Mouse (Mus musculus): Measurements from ENCODE around the gene Cntn1. TPM values are rescaled to one million over a fixed set of nuclear protein-coding genes. Genes with fewer than 3 reads are reported as not detected.

Cntn1 gene
- 15.0 and 17.9 TPM in 2 replicates for polyA plus RNA-seq (2016; fragmentation: Nextera tagmentation; extraction: Ambion mirVana)

GRCm38 (mm10) chr15:92050996-92051352 lies at the start of gene Cntn1:
Gene Cntn1 (plus strand): TSS chr15:92051165.
- ATAC-seq (ENCODE audit: low FRiP score, low read depth) = peak; percentile 99
- peak within 1 kb of the TSS; percentile 62 for H3K4me3 ChIP-seq
- no peaks in the 10 kb centered on the region for H3K36me3 ChIP-seq
- H3K4me2 ChIP-seq (replicated peaks) = peak within 1 kb of the TSS; percentile 99
- under 1% methylated on average over 17 of the region's 17 CpGs for WGBS
- 0 out of 2 replicates have a peak within 1 kb of the TSS, but pooled peaks have one; percentile 46 for H3K27ac ChIP-seq
- H3K9me3 ChIP-seq = no peaks in the 10 kb centered on the region
- 0 out of 2 replicates have a peak, but pooled peaks cover 12% of the 10 kb centered on the region for H3K4me1 ChIP-seq
- H3K9ac ChIP-seq = peak within 1 kb of the TSS; percentile 65
- 0 out of 2 replicates have a peak, but pooled peaks cover 3% of the 10 kb centered on the region for H3K27me3 ChIP-seq (replicated peaks)

DNA sequence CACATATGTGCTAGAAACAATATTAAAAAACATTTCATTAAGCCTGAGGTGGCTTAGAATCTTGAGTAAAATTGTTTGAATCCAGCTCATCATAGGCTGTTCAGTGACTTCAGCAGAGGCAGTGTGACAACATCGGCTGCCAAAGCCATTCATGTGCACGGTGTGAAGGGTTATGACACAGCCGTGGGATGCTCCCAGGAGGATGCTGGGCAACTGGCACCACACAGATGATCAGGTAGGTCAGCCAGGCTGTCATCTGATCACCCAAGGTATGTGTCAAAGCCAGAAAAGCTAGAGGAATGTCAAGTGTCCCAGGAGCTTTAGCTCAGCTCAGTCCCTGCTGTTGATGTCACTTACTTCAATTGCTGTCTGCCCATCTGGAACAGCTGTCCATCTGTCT lies 49.5 kb upstream of the Cntn1 start:
- no peak for ATAC-seq (ENCODE audit: low FRiP score, low read depth)
- H3K27me3 ChIP-seq (replicated peaks) = no peaks in the 10 kb centered on the region
- no peak overlapping the region for H3K9ac ChIP-seq
- H3K4me3 ChIP-seq = no peak overlapping the region
- no peak overlapping the region for H3K4me2 ChIP-seq (replicated peaks)
- no peak overlapping the region for H3K27ac ChIP-seq
- WGBS = 80% methylated on average over 3 of the region's 3 CpGs
- H3K36me3 ChIP-seq = no peaks in the 10 kb centered on the region
- H3K4me1 ChIP-seq = no peaks in the 10 kb centered on the region
- H3K9me3 ChIP-seq = no peaks in the 10 kb centered on the region

DNA sequence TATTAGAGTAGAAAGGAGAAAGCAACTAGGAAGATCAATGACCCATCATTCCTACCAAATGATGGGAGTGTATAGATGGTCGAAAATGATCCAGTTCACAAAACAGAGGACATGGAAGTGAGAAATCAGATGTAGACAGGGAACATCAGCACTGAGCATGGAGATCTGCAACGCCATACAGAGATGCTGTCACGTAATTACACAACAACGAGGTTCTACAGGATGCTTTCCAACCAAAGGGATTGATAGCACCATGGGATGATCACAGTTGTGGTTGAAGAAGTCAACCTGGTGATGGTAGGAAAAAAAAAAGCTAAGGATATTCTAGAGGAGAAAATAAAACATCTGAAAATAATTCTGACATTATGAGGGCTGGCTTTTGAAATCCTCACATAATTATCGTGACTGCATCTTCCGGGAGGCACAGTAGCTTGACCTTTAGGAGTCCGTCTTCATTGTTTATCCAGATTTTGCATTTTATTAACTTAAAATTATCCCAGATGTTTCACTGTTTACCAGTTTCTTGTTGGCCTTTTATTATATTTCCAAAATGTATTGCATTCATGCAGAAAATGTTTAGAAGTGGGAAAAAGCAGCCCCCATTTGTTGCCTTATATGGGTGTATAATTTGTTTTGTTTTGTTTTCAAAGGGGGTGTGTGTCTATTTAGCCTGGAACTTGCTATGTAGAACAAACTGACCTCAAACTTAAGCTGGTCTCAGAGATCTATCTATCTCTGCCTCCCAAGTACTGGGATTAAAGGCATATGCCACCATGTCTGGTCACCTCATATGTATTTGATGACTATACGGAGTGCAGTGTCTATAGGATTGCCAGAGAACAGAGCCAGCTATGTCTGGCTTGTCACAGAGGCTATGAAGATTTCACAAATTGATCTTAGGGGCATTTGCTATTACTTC lies 38.5 kb upstream of the Cntn1 start:
- 90% methylated on average over 8 of the region's 8 CpGs for WGBS
- ATAC-seq (ENCODE audit: low FRiP score, low read depth) = no peak
- H3K9me3 ChIP-seq = no peaks in the 10 kb centered on the region
- no peaks in the 10 kb centered on the region for H3K27me3 ChIP-seq (replicated peaks)
- no peak overlapping the region for H3K4me3 ChIP-seq
- H3K27ac ChIP-seq = no peak overlapping the region
- no peak overlapping the region for H3K9ac ChIP-seq
- H3K4me2 ChIP-seq (replicated peaks) = no peak overlapping the region
- no peaks in the 10 kb centered on the region for H3K36me3 ChIP-seq
- H3K4me1 ChIP-seq = no peaks in the 10 kb centered on the region

DNA sequence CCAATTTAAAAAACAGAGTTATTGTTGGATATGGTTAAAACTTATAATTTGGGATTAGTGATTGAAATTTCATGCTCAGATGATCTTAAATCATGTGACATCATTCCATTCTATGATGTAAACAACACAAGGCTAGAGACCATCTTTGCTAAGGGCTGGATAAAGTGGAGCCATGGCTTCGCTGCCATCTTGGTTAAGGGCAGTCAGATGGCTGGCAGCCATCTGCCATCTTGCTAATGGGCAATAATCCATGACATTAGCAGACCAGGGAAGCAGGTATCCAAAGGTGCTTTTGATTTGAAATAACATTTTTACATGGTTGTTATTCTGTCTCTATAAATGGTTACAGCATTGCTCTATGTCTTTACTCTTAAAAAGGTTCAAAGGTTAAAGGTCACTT lies 16.9 kb upstream of the Cntn1 start:
- no peaks in the 10 kb centered on the region for H3K9me3 ChIP-seq
- no peak overlapping the region for H3K9ac ChIP-seq
- H3K36me3 ChIP-seq = no peaks in the 10 kb centered on the region
- no peaks in the 10 kb centered on the region for H3K4me1 ChIP-seq
- H3K4me2 ChIP-seq (replicated peaks) = no peak overlapping the region
- 88% methylated on average over 1 of the region's 1 CpGs for WGBS
- H3K27me3 ChIP-seq (replicated peaks) = no peaks in the 10 kb centered on the region
- H3K4me3 ChIP-seq = no peak overlapping the region
- no peak overlapping the region for H3K27ac ChIP-seq
- ATAC-seq (ENCODE audit: low FRiP score, low read depth) = no peak

GRCm38 (mm10) chr15:92042538-92042937 lies 8.4 kb upstream of the Cntn1 start:
- Histone ChIP-seq H3K9me3 (no peaks in the 10 kb centered on the region), H3K4me2 (replicated peaks) (no peak overlapping the region), H3K4me1 (no peaks in the 10 kb centered on the region), H3K27ac (no peak overlapping the region), H3K27me3 (replicated peaks) (no peaks in the 10 kb centered on the region), H3K9ac (no peak overlapping the region), H3K4me3 (no peak overlapping the region), H3K36me3 (no peaks in the 10 kb centered on the region)
- 91% methylated on average over 5 of the region's 5 CpGs for WGBS
- ATAC-seq (ENCODE audit: low FRiP score, low read depth) = no peak

DNA sequence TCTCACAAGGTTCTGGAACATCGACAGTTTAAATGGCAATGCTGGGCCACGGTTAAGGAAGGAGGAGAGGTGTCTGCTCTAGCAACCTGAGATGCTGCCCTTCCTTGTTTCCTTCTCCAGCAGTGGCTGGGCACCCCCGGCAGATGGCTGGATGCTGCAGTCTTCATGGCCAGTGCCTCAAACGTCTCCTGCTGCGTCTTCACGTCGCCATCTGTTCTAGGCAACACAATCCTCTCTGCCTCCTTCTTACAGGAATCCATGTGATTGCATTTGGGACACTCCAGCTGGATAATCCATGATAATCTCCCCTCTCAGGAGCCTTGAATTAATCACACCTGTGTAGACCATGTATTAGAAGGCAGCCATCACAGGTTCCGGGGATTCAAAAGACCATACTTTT lies 4.9 kb upstream of the Cntn1 start:
- H3K4me1 ChIP-seq = 0 out of 2 replicates have a peak, but pooled peaks cover under 1% of the 10 kb centered on the region
- H3K4me2 ChIP-seq (replicated peaks) = no peak overlapping the region
- H3K9me3 ChIP-seq = no peaks in the 10 kb centered on the region
- H3K27me3 ChIP-seq (replicated peaks) = 0 out of 2 replicates have a peak, but pooled peaks cover 3% of the 10 kb centered on the region
- H3K36me3 ChIP-seq = no peaks in the 10 kb centered on the region
- no peak for ATAC-seq (ENCODE audit: low FRiP score, low read depth)
- no peak overlapping the region for H3K27ac ChIP-seq
- no peak overlapping the region for H3K9ac ChIP-seq
- H3K4me3 ChIP-seq = no peak overlapping the region
- WGBS = 76% methylated on average over 8 of the region's 8 CpGs

DNA sequence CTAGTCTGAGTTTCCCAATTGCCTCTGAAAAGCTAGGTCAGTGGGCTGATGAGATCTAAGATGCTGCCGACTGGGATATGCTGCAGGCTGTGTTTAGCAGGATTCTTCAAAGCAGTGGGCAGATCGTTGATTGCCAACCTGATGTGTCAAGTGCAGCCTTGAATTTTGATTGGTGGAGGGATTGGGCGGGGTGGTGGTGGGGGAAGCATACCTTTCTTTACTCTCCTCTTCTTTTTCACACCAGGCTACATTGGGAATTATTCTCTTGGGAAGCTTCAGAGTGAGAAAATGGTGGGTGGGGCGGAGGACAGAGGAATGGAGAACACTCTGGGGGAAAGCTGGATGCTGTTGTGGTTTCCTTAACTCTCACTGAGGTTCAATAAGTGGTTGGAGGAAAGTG lies 2.9 kb upstream of the Cntn1 start:
- WGBS = 72% methylated on average over 4 of the region's 4 CpGs

DNA sequence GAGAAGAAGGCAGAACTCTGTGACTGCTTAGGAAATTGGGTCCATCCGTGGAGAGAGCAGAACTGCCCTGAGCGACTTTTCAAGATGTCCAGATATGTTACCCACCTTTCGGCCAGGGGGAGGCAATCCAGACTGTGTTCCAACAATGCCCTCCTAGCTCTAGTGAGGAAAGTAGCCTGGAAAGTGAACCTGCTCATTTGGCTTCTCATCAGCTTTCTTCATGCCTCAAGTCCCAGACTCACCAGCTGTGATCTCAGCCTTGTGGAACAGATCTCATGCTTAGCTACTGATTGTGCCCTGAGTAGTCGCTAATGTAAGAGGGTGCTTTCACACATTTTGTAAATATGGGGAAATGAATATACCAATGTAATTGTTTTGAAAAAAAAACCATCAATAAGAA lies 2.4 kb upstream of the Cntn1 start:
- Histone ChIP-seq H3K36me3 (no peaks in the 10 kb centered on the region), H3K27ac (no peak overlapping the region), H3K4me1 (0 out of 2 replicates have a peak, but pooled peaks cover 12% of the 10 kb centered on the region), H3K27me3 (replicated peaks) (0 out of 2 replicates have a peak, but pooled peaks cover 3% of the 10 kb centered on the region), H3K4me3 (no peak overlapping the region), H3K9ac (no peak overlapping the region), H3K4me2 (replicated peaks) (no peak overlapping the region), H3K9me3 (no peaks in the 10 kb centered on the region)
- no peak for ATAC-seq (ENCODE audit: low FRiP score, low read depth)
- 91% methylated on average over 4 of the region's 4 CpGs for WGBS

More for the DNA sequence above, 2.9 kb upstream of the Cntn1 start:
- Histone ChIP-seq H3K36me3 (no peaks in the 10 kb centered on the region), H3K27me3 (replicated peaks) (0 out of 2 replicates have a peak, but pooled peaks cover 3% of the 10 kb centered on the region), H3K9ac (no peak overlapping the region), H3K9me3 (no peaks in the 10 kb centered on the region), H3K4me2 (replicated peaks) (no peak overlapping the region), H3K27ac (no peak overlapping the region), H3K4me3 (no peak overlapping the region), H3K4me1 (0 out of 2 replicates have a peak, but pooled peaks cover 12% of the 10 kb centered on the region)
- no peak for ATAC-seq (ENCODE audit: low FRiP score, low read depth)

- H3K9ac ChIP-seq = peak overlapping the region; percentile 65
- H3K27me3 ChIP-seq (replicated peaks) = 0 out of 2 replicates have a peak, but pooled peaks cover 3% of the 10 kb centered on the region
- 0 out of 2 replicates have a peak overlapping the region, but pooled peaks have one; percentile 46 for H3K27ac ChIP-seq
- H3K9me3 ChIP-seq = no peaks in the 10 kb centered on the region
- H3K4me3 ChIP-seq = peak overlapping the region; percentile 62
- WGBS = under 1% methylated on average over 34 of the region's 35 CpGs
- no peaks in the 10 kb centered on the region for H3K36me3 ChIP-seq
- peak overlapping the region; percentile 99 for H3K4me2 ChIP-seq (replicated peaks)
- ATAC-seq (ENCODE audit: low FRiP score, low read depth) = peak; percentile 88
- H3K4me1 ChIP-seq = 0 out of 2 replicates have a peak, but pooled peaks cover 12% of the 10 kb centered on the region
Measured at GRCm38 (mm10) chr15:92051353-92052132, 578 bp downstream of the Cntn1 start.

GRCm38 (mm10) chr15:92052133-92052463 lies 1.1 kb downstream of the Cntn1 start:
- no peaks in the 10 kb centered on the region for H3K9me3 ChIP-seq
- peak overlapping the region; percentile 62 for H3K4me3 ChIP-seq
- peak overlapping the region; percentile 99 for H3K4me2 ChIP-seq (replicated peaks)
- peak overlapping the region; percentile 65 for H3K9ac ChIP-seq
- 0 out of 2 replicates have a peak, but pooled peaks cover 12% of the 10 kb centered on the region for H3K4me1 ChIP-seq
- WGBS = 15% methylated on average over 4 of the region's 4 CpGs
- no peaks in the 10 kb centered on the region for H3K36me3 ChIP-seq
- H3K27ac ChIP-seq = no peak overlapping the region
- 0 out of 2 replicates have a peak, but pooled peaks cover 3% of the 10 kb centered on the region for H3K27me3 ChIP-seq (replicated peaks)
- ATAC-seq (ENCODE audit: low FRiP score, low read depth) = no peak

DNA sequence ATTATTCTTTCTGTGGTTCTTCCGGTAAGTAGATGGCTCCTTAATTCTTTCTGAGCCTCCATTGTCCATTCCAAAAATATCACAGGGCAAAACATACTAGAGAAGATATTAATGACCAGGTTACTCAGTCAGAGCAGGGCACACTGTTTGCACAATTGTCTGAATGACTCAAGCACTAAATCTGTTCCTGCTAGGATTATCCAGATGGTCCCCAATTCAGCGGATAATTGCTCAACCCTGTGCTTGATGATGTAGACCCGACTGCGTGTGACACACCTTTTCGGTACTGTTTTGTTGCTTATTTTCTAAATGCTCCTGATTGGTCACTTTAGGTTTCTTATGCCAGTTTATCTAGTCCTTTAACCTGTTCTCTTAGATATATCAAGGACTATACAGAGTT lies 6.6 kb downstream of the Cntn1 start:
- H3K9me3 ChIP-seq = no peaks in the 10 kb centered on the region
- no peak for ATAC-seq (ENCODE audit: low FRiP score, low read depth)
- no peak overlapping the region for H3K4me3 ChIP-seq
- no peaks in the 10 kb centered on the region for H3K4me1 ChIP-seq
- no peak overlapping the region for H3K4me2 ChIP-seq (replicated peaks)
- 89% methylated on average over 5 of the region's 5 CpGs for WGBS
- no peak overlapping the region for H3K9ac ChIP-seq
- H3K36me3 ChIP-seq = no peaks in the 10 kb centered on the region
- H3K27me3 ChIP-seq (replicated peaks) = no peaks in the 10 kb centered on the region
- H3K27ac ChIP-seq = no peak overlapping the region

DNA sequence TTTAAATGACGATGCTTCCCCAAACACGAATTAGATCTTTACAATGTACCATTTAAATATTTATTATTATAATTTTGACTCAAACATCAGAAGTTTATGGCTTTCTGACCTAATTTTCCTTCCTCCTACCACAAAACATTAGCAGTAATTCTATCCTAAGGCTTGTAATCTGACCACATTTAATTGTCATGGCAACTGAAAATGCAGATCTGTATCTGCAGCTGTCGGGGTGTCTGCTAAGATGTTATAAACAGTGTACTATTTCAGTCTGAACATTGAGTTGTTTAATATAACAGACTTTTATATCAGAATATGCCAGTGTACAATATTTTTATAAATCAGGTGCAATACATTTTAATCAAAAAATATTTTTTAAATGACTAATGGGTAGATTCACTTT lies 10.0 kb downstream of the Cntn1 start:
- no peak overlapping the region for H3K4me3 ChIP-seq
- no peak overlapping the region for H3K27ac ChIP-seq
- WGBS = 64% methylated on average over 3 of the region's 3 CpGs
- no peaks in the 10 kb centered on the region for H3K27me3 ChIP-seq (replicated peaks)
- H3K9me3 ChIP-seq = no peaks in the 10 kb centered on the region
- no peak overlapping the region for H3K4me2 ChIP-seq (replicated peaks)
- no peaks in the 10 kb centered on the region for H3K4me1 ChIP-seq
- H3K9ac ChIP-seq = no peak overlapping the region
- ATAC-seq (ENCODE audit: low FRiP score, low read depth) = no peak
- H3K36me3 ChIP-seq = no peaks in the 10 kb centered on the region

All from neural tube, embryonic 12.5 days (tissue).